Mouse (Mus musculus): ENCODE results near the gene Cep131.
A peak's percentile ranks its signal among the peaks of the same experiment; 100 is the strongest.

The Cep131 gene

DNA sequence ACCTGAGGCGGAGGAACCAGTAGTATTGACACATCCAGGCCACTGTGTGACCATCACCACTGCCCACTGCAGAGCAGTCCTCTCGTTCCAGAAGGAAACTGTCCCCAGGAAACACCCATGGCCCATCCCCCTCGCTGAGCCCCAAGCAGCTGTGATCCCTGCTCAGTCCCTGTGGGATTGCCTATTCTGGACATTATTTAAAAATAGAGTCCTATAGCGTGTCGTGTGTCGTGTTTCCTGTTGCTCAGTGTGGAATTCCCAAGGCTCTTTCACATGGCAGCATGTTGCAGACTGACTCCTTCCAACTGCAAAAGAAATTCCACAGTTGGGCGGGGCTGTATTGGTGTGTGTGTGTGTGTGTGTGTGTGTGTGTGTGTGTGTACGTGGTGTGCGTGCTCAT is 34.4 kb downstream of the Cep131 start:
- no peak for DNase-seq (ENCODE audit: low spot score in 2 of 2)

DNA sequence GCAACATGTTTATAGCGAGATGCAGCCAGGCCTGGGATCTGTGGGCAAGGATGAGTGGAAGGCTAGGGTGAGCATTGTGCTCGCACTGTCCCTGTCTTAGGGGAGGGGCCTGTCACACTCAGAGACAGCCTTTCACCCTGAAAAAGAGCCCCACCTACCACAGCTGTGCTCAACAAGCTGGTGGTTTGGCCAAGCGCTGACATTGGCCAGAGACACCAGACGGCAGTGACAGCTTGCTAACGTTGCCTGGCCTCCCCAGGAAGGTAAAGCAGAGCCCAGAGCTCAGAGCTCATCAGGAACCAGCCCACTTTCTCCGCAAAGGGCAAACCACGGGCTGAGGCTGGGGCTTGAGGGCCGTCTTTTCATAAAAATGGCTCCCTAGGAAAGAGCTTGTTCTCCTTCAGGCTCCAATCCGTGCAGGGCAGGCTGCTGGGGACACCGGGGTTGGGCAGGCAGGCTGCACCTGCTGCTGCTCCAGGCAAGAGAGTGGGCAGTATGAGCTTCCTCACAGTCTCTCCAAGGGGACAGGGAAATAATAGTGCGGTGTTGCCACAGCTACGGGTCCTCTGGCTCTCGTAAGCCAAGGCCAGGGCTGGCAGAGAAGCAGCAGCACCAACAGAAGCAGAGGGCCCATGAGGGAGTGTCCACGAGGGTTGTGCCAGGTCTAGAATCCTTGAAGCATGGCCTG is 35.4 kb downstream of the Cep131 start:
- no peak for DNase-seq (ENCODE audit: low spot score in 2 of 2)

DNA sequence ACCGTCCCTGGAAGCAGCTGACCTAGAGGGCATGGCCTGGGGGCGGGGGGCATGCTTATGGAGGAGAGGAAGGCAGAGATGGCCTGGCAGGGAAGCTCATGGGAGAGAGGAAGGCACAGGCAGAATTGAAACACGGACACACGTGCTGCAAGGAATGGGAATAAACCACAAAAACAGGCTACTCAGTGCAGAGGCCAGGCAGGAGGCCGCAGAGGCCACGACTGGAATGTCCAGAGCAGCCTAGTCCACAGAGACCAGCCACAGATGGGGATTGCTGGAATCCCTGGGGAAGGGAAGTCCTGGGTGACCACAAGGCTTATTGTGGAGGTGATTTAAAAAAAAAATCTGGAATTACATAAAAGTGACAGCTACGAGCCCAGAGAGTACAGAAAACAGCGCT is 37.6 kb downstream of the Cep131 start:
- no peak for DNase-seq (ENCODE audit: low spot score in 2 of 2)

DNA sequence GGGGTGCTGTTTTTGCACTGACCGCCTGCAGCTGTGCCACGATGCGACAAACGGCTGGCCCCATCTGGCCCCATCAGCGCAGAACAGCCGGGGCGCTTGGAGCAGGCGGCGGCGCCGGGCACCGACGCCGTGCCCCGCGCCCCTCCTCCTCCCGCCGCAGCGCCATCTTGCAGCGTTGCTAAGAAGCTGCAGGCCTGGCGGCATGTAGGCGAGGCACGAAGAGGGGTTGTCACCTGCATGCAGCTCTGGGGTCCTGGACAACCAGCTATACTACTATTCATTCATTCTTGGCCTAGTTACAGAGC is 38.4 kb downstream of the Cep131 start:
- DNase-seq (ENCODE audit: low spot score in 2 of 2) = no peak

DNA sequence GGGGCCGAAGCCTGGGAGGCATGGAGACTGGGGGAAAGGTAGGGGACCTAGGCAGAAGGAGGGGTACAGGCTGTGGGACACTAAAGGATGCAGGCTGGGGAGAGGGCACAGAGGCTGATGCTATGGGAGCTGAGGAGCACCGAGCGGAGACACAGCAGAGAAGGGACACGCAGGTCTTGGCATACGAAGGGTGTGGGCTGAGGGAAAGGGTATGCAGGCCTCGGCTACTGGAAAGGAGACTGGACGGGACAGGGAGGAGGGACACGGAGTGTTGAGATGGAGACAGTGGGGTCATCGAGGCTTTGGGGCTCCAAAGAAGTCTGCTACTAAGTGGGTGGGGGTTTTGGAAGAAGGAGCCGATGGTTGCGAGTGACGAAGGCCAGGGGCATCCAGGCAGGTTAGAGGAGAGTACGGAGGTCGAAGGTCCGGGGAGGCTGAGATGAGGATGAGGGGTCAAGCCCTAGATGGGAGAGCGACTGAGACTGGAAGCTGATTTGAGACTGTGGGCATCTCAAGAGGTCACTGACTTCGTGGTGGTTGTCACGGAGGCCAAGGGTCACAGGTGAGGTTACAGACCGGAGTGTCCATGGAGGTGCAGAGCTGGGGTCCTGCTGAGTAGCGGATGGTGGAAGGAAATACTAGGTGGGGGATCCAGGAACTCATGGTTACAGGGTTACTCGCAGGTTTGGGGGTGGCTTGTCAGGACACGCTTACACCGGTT is 38.9 kb downstream of the Cep131 start:
- no peak for DNase-seq (ENCODE audit: low spot score in 2 of 2)

DNA sequence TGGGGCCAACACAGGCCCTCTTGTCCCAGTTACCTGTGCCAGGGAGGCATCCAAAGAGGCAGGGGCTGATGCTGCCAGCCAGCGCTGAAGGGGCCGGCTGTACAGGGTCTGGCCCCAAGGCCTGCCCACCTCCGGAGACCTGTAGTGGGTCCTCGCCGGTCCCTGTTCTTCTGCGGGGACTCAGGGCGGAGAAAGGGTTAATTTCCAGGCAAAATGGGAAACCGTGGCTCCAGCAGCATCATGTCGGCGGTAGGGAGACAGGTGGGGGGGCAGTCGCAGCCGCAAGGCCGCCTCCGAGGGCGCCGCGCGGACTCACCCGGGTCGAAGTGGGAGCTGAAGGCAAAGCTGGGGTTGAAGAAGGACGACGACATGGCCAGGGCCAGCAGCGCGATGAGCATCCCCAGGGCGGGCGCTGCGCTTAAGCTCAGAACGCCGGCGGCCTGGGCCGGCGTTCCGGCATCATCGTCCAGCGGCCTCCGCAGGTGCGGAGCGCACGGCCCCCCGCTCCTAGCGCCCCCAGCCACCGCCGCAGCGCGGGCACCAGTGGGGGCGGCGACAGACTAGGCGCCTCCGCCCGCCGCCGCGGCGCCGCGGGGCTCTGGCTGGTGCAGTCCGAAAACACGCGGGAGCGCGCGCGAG is 40.0 kb downstream of the Cep131 start, which contains the start of gene Aatk:
Gene Aatk, minus strand, starts transcription at position 615 of the 639 bp plus-strand sequence.
- DNase-seq (ENCODE audit: low spot score in 2 of 2) = no peak

DNA sequence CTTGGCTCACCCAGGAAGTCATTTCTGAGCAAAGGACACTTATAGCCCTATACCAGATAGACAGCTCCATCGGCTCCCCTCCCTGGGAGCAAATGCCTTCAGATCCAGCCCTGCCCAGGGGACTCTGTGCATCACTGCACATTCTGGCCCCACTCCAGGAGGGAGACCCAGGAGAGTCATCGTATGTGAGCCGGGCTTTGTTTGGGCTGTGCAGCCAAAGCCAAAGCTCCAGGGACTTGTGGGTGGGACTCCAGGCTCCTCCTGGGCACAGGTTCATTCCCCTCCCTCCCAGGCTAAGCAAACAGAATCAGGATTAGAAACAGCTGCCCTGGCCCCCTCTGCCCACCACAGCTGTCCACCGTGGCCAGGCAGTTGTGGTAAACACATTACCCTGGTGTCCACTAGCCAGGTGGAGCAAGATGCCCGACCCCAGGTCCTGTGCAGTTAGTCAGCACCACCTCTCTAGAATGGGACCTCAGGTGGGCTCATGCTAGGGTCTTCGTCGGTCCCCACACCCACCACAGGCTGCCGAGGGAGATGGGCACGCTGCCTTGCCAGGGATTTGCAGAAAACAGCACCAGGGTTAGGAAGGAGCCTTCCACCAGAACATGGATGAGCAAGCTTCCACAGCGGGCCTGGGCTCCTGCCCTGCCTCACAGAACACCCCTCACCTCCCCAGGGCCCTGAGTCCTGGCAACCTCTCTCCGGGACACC is 40.6 kb downstream of the Cep131 start:
- DNase-seq (ENCODE audit: low spot score in 2 of 2) = no peak

DNA sequence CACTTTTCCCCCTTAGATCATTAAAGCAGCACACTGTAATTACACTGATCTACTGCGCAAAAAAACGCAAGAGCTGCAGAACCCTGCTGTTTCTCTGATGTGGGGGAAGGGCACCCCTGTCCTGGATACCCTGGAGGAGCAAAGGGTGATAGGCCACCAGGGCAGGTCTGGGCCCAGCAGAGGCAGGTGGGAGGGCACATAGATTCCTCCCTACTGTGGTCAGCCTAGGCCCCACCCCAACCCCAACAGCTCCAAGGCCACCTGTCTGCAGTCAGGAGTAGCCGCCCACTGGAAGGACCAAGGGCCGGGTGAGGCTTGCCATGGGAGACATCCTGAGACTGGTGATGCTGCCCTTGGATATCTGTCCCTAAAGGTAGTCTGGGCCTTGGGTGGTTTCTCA is 41.3 kb downstream of the Cep131 start:
- DNase-seq (ENCODE audit: low spot score in 2 of 2) = no peak

DNA sequence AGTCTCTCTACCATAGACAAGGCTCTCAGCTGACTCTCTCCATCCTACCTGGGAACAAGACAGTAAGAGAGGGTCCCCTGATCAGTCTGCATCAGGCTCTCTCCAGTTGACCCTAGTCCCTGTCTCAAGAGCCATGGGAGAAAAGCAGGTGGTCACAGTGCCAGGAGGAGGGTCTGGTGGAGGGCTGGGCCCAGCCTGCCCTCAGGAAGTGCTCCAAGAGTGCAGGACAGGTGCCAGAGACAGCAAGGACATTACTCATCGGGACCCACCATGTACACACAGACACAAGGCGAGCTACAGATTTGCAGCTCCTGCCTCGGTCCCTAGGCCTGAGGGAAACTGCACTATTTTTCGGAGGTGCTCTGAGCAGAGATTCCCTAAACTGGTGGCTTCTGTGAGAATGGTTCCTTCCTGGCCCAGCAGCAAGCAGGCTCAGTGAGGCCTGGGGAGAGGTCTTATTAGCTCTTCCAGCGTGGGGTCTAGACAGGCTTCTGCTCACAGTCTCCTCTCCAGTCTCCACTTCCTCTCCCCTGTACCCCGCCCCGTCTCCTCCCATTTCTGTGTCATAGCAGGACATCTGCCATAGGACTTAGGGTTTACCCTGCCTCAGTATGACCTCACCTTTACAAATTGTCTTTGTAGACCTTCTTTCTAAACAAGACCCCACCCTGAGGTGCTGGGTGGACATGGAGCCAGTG is 44.3 kb downstream of the Cep131 start:
- no peak for DNase-seq (ENCODE audit: low spot score in 2 of 2)

DNA sequence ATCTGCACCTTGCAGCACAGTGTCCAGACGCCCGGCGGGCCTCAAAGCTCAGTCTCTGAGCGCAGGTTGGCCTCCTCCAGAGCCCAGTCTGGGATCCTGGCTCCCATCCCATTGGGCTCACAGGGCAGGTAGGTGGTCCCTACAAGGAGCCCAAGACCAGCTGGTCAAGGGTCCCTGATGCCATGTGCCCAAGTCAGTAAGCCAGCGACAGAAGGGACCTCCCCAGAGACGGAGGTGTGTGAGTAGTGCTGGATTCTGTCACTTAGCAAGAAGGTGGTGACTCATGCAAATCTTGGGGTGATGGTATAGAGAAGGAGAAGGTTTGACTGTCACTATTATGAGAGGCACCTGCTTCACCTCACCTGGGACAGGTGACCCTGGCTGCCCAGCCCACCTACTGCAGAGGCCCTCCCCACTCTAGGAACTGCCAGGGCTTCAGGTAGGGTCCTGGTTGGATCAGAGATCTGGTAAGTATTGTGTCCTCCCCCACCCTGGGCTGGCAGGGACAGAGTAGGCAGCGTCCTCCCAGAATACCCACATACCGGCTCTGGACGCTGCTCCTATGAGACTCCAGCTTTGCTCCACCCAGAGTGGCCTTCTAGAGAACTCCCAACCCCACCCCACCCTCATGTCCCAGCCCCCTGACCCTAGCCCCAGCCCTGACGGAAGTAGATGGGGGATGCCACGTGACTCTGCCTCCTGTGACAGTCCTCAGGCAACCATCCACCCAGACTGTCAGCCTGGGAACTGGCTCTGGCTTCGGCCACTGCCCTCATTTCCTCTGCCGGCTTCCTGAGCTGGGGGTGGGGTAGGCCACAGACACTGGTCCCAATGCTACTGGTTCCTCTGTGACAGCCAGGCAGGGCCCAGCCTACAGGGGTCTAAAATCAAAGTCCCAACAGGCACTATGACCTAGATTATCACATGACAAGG is 45.2 kb downstream of the Cep131 start:
- peak; percentile 51 to 62 for DNase-seq (ENCODE audit: low spot score in 2 of 2)

DNA sequence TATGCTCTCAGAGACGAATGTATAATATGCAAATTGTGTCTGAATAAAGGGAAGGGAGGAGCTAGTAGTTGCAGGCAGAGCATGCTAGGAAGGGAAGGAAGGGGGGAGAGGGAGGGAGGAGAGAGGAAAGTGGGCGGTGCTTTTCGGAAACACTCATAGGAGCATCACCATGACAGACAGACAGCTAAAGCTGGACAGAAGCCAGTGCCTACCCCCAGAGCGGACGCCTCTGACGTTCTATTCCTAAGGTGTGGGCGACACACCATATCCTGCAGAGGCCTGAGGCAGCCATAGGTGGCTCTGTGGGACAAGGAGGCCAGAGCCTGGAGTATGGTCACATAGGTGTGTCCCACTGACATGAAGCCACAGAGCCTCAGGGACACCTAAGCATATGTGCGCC is 46.2 kb downstream of the Cep131 start:
- DNase-seq (ENCODE audit: low spot score in 2 of 2) = no peak

DNA sequence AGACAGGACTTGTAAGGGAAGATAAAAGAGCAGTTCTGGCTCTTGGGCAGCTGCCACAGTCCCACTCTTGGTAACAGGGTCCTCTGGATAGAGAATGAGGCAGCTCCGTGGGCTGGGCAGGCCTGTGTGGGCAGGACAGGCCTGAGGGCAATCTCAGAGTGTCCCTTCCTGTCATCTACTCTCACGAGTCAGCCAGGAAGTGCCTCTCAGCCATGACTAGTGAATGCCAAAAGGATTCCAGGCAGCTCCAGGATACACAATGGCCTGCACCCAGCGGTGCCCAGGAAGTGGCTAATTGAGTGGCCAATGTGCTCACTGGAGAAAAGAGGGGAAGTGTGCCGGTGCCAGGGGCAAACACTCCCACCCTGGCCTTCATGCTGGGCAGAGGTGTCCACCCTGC is 47.0 kb downstream of the Cep131 start:
- DNase-seq (ENCODE audit: low spot score in 2 of 2) = no peak

DNA sequence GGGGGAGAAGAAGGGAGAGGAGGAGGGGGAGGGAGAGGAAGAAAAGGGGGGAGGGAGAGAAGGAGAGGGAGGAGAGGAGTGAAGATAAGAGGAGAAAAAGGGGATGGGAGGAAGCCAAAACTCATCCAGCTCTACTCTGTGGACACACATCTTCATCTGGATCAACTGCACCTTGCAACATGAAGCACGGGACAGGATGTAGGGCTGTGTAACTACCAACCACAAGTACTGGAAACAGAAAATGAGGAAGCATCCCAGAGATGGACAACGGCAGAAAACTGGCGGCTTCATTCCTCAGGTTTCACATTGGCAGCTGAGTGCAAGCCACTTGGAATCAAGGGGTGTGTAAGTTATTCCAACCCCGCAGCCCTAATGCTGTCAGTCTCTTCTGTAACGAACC is 51.9 kb downstream of the Cep131 start:
- DNase-seq (ENCODE audit: low spot score in 2 of 2) = no peak

DNA sequence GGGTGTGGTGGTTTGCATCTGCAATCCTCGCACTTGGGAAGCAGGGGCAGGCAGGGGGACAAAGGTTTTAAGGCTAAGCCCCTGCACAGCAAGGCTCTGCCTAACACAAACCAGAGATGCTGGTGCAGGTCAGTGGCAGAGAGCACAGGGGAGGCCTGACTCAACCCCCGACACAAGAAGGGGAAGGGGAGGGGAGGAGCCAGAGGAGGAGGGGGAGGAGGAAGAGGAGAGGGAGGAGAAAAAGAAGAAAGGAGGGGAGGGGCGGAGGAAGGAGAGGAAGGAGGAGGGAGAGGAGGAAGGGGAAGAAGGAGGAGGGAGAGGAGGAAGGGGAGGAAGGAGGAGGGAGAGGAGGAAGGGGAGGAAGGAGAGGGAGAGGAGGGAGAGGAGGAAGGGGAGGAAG is 52.3 kb downstream of the Cep131 start:
- DNase-seq (ENCODE audit: low spot score in 2 of 2) = no peak

DNA sequence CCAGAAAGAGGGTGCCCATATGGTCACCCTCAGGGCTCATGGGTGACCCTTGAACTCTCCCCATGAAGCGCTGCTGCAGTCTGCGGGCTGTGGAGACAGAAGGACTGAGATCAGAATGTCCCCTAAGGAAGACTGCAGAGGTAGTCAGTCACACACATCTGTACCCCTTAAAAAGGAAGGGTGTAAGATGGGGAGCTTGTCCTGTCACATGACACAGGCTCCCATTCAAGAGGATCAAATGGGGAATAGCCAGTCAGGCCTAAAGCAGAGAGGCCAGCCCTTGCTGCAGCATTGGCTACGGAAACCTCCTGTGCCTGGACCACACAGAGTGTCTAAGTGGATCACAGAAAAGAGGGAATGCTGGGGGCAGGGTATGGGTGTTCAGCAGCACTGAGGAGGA is 53.2 kb downstream of the Cep131 start:
- DNase-seq (ENCODE audit: low spot score in 2 of 2) = no peak

DNA sequence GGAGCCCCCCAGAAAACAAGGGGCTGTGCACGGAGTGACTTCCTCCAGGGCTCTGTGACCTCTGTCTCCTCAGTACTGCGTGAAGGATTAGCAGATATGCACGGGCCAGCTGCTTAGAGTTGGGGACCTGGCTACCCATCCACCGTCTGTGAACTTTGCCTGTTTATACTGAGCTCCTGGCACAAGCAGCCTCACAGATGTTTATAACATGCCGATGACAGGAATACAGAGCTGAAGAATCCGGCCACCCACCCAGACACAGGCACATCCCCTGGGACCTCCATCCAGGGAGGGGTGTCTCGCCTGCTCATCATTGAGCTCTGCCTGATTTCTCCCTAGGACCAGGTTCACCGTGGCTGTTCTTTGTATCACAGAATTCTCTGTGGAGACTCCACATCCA is 54.6 kb downstream of the Cep131 start:
- no peak for DNase-seq (ENCODE audit: low spot score in 2 of 2)

DNA sequence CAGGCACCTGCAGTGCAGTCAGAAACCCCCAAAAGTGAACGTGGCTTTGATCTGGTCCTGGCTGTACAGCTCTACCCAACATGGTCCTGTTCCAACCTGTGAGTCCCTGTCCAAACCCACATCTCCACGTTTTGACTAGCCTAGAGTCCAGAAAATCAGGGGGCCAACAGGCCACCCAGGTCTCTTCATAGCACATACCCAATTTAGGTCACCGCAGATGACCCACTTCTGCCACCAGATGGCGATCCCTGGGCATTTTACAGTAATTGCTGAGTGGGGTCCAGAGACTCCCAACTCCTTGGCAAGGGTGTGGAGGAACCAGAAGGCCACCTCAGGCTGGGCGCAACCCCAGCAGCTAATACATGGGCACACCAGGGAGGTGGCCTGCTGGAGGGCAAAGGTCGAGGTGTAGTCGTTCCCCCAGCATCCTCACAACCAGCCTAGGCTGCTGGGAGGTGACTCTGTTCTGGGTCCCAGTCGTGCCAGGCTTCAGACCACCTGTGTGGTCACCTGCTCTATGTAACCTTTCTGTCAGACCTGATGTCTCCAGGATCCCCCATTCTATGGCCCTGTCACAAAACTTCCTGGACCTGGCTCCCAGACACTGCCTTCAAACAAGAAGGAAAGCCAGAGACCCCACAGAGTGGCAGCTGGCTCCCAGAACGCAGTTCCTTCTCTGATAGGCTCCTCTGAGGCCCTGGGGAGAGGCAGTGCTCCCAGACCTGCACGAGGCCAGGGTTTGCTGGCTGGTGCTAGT is 56.3 kb downstream of the Cep131 start:
- DNase-seq (ENCODE audit: low spot score in 2 of 2) = no peak

DNA sequence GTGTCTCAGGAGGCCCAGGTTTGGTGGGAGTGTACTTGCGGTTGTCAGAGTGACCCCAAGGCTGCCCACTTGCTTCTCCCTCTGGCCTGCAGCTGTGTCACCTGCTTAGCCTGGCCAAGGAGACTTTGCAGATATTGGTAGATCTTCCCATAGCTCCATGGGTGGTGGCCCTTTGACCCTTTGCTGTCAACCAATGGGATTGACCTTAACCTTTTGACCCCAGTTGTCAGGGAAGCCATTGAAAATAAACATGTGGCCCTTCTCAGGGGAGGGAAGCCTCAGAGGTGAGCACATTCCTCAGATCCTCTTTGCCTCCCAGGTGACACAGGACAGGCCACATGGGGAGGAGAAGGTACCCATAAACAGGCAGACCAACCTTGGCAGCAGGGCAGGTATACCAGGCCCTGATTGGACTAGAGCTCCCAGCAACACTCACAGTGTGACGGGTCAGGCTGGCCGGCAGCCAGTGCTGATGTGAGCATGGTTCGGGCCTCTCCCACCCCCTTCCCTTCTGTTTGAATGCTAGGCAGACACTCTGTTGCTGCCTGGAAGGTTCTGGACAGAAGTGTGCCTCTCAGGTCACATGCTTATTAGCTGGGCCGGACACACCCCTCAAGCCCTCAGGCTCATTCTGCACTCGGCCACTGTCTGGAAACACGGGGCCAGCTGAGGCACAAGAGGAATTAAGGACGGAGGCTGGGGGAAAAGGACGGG is 57.0 kb downstream of the Cep131 start:
- no peak for DNase-seq (ENCODE audit: low spot score in 2 of 2)

DNA sequence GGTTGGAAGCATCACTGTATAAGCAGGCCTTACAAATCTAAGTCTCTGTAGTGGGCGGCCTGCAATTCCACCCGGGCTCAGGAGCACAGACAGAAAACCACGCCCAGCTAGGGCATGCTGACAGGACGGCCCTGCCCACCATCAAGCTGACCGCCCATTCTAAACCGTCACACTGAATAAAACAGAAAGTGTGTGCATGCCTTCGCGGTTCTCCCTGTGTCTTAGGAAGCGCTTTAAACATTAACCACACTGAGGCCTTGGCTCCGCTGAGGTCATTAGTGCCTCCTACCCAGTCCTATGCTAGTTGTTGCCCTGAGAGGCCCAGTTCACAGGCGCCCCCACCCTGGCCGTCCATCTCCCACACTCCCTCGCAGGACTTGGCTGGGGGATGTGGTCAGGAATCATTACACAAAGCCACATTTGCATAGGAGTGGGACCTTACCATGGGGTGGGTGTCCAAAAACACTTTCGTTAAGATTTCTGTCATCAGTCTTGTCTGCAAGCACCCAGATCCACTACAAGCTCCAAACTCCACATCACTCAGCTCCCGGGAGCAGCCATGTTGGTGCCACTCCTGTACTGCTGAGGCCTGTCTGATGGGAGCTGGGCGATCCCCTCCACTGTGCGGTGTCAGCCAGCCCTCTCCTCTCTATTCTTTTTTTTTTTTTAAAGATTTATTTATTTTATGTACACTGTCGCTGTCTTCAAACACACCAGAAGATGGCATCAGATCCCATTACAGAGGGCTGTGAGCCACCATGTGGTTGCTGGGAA is 58.1 kb downstream of the Cep131 start:
- no peak for DNase-seq (ENCODE audit: low spot score in 2 of 2)

Data from spleen, postnatal 36 days (tissue).